Mouse (Mus musculus) lung, postnatal 0 days (tissue): ENCODE measurements at regions not wholly inside any gene's neighbourhood (a gene's known extent, or its start where the extent isn't known, plus 50 kb on each side); places are given as distances from the start of the nearest gene placed in this dataset.
"Not testable (repeated sequence)": the region's sequence is repeated elsewhere in the genome, so short reads cannot be mapped to it uniquely, and the experiment has no call there.

Source experiments
- CTCF ChIP-seq: IDR thresholded peaks from 2 replicates; pipeline ENCODE4 v1.5.1; 2016; ENCODE audit warnings: antibody characterized with exemption, mild to moderate bottlenecking
- EP300 ChIP-seq: IDR thresholded peaks from 2 replicates; pipeline ENCODE4 v1.6.1; 2016; ENCODE audit warnings: antibody characterized with exemption, mild to moderate bottlenecking, control low read depth

- TF ChIP-seq EP300, CTCF: not testable (repeated sequence)
Measured at GRCm38 (mm10) chr6:24288757-24289156, 120.9 kb upstream of the Slc13a1 start.
